Mouse (Mus musculus) B cell, adult 67 days (primary cell): ENCODE measurements around the gene Xcr1. TPM values are rescaled to one million over a fixed set of nuclear protein-coding genes. Genes with fewer than 3 reads are reported as not detected.

ENCODE experiments used
- total RNA-seq, 2 experiments: library from RNA; stranded (reverse); gene quantifications; 4 replicates each; pipeline ENCODE4 v1.2.4; 2023

Gene Xcr1
- under 1 TPM in 1 of 2 experiments, not detected in 1; 0.35 TPM for total RNA-seq

GRCm38 (mm10) chr9:123861929-123862328, at the start of gene Xcr1:
Gene Xcr1 (minus strand): TSS chr9:123862029.

GRCm38 (mm10) chr9:123851713-123852448, 9.9 kb downstream of the Xcr1 start, which contains the start of gene Fyco1:
Gene Fyco1 (minus strand): TSS chr9:123851899.

GRCm38 (mm10) chr9:123806267-123806666, 55.6 kb downstream of the Xcr1 start, which contains the start of gene Cxcr6:
Gene Cxcr6 (plus strand): TSS chr9:123806475.

Other genes starting within 250 kb of the Xcr1 start
- gene Slc6a20b, start 229.5 kb downstream of the Xcr1 start, total RNA-seq: not detected
- 1 to 10 TPM in 1 of 2 experiments, under 1 TPM in 1; 0.59 to 1.0 TPM for gene Ccr9, start 183.6 kb downstream of the Xcr1 start, total RNA-seq
- gene Slc6a20a, start 183.1 kb downstream of the Xcr1 start, total RNA-seq: not detected
- gene Lztfl1, start 144.3 kb downstream of the Xcr1 start, total RNA-seq: 100 to 1,000 TPM; 143 to 208 TPM
- gene Cxcr6, start 55.6 kb downstream of the Xcr1 start, total RNA-seq: not detected
- gene Fyco1, start 10.1 kb downstream of the Xcr1 start, total RNA-seq: 10 to 100 TPM; 41.8 to 51.4 TPM
- gene Ccr1, start 106.7 kb upstream of the Xcr1 start, total RNA-seq: 1 to 10 TPM; 2.1 to 2.5 TPM
- gene Ccr1l1, start 116.4 kb upstream of the Xcr1 start, total RNA-seq: not detected
- under 1 TPM; 0.33 to 0.96 TPM for gene Ccr3, start 159.9 kb upstream of the Xcr1 start, total RNA-seq
- gene Ccr2, start 239.9 kb upstream of the Xcr1 start, total RNA-seq: under 1 TPM; 0.18 to 0.41 TPM